Mouse (Mus musculus): ENCODE measurements around the gene S100a7a.

DNA sequence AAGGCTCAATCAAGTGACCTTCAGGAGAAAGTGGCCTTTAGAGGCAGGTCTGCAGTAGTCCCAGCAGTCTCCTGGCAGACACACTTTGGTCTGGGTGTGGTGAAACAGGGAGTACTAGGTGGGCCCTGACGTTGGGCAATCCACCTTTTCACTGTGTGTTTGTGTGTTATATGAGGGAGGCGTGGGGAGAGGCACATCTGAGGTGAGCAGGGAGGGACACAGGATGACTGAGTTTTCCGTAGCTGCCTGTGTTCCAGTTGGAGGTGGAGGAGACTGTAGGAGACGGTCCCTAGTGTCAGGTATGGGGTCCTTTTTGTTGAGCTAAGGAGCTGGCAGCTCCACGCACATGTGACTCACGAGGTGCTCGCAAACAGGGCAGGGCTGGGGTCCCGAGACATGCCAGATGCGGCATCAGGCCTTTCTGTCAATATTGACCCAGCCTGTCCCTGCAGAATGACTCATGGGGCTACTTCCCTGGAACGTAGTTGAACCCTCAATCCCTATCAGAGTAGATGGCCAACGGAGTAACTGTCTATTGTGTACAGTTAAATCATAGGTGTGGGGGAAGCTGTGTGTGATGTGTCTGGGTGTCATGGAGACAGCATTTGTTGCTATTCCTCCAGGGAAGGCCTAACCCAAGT is 39.1 kb upstream of the S100a7a start:
- TF ChIP-seq CTCF (IDR thresholded peaks at IDR 0.05), result 0 out of 2 replicates have a peak, but pooled peaks have one; percentile 2
- TF ChIP-seq EP300 (IDR thresholded peaks at IDR 0.05), result no peak

Measured in lung, postnatal 0 days (tissue).